Mouse (Mus musculus) C2C12 (cell line): ENCODE measurements around the gene Atp1a1.

Source experiments
- CTCF ChIP-seq: IDR thresholded peaks from one replicate; pipeline ENCODE4 v1.5.1; 2011; ENCODE audit not compliant: control insufficient read depth, insufficient read depth, insufficient read length
- MAX ChIP-seq: IDR thresholded peaks from one replicate; pipeline ENCODE4 v1.6.1; 2011; ENCODE audit warnings: mild to moderate bottlenecking, control low read depth
- MYOD1 ChIP-seq: IDR thresholded peaks from one replicate; pipeline ENCODE4 v1.6.1; 2011; ENCODE audit warnings: low read depth; ENCODE audit not compliant: control insufficient read depth, insufficient read length
- MYOG ChIP-seq: IDR thresholded peaks from one replicate; pipeline ENCODE4 v1.6.1; 2011; ENCODE audit not compliant: control insufficient read depth, insufficient read length; ENCODE audit errors: extremely low read depth
- USF1 ChIP-seq: IDR thresholded peaks from one replicate; pipeline ENCODE4 v1.6.1; 2011; ENCODE audit warnings: low read depth, mild to moderate bottlenecking, control low read depth, moderate library complexity

- TF ChIP-seq CTCF: no peak
- TF ChIP-seq MAX: no peak
- no peak for TF ChIP-seq MYOG
- TF ChIP-seq USF1: no peak
- no peak for TF ChIP-seq MYOD1
Measured at GRCm38 (mm10) chr3:101593266-101593651, 11.2 kb downstream of the Atp1a1 start.
